Mouse (Mus musculus): ENCODE data around the gene Armc7. TPM values are rescaled to one million over a fixed set of nuclear protein-coding genes. Genes with fewer than 3 reads are reported as not detected.
"Not testable (repeated sequence)": the region's sequence is repeated elsewhere in the genome, so short reads cannot be mapped to it uniquely, and the experiment has no call there.

Armc7 gene
- polyA plus RNA-seq, 1 experiment from 2014 or later, result 16.8 TPM

DNA sequence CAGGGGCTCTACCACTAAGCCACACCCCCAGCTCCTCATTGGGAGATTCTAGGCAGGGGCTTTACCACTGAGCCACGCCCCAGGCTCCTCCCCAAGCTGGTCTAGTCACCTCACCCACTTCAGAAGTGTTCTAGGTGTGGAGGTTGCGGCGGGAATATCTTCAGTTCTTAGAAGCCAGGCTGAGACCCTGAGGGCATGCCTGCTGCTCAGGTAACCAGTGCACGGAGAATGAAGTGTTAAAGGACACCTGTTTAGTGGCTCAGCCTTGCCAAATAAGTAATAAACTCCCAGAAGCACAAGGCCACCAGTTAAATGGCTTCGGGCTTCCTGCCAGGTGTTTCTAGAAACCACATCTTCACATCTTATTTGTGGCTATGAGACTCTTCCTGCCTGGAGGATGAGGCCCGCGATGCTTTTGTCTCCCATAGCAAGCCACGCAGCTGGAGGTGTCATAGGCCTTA, 23.7 kb upstream of the Armc7 start:
- H3K4me2 ChIP-seq (ENCODE audit: low read length), result no peak overlapping the region
- ATAC-seq, result no peak
- H3K9me3 ChIP-seq (ENCODE audit: control insufficient read depth, low read length), result peaks cover 2% of the 10 kb centered on the region; the same call in 1 of the 2 replicates
- H3K27ac ChIP-seq (ENCODE audit: low read depth, low read length), result no peak overlapping the region
- no peaks in the 10 kb centered on the region for H3K4me1 ChIP-seq (ENCODE audit: control insufficient read depth, insufficient read depth, low read depth, low read length)
- no peak overlapping the region for H3K4me3 ChIP-seq (ENCODE audit: low read length)
- no peaks in the 10 kb centered on the region for H3K36me3 ChIP-seq (ENCODE audit: control insufficient read depth, insufficient read depth, low read length)
- H3K27me3 ChIP-seq (replicated peaks; ENCODE audit: control insufficient read depth, insufficient read depth, low read length), result no peaks in the 10 kb centered on the region; the same call in 1 of the 2 replicates
- no peak overlapping the region for H3K9ac ChIP-seq (ENCODE audit: low read depth, low read length)
- WGBS, result 85% methylated on average over 8 of the region's 8 CpGs

DNA sequence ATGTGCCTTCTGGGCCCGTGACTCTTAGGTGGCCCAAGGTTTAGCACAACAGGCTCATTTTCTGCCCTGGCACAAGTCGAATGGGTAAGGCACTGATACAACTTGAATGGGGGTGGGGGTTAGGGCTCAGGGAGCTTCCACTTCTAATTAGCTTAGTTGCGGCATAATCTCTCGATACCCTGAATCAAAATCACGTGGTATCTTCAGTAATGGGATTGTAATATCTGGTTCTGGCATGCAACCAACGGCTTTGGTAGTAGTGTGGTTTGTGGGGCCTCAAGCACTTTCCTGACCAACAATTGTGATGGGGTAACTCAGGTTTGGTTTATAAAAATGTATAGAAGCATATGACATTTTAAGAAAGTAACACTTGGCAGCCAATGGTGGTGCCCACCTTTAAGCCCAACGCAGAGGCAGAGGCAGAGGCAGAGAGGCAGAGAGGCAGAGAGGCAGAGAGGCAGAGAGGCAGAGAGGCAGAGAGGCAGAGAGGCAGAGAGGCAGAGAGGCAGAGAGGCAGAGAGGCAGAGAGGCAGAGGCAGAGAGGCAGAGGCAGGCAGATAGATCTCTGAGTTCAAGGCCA, 23.1 kb upstream of the Armc7 start:
- Histone ChIP-seq H3K9me3 (ENCODE audit: control insufficient read depth, low read length) (peaks cover 2% of the 10 kb centered on the region; the same call in 1 of the 2 replicates), H3K4me3 (ENCODE audit: low read length) (no peak overlapping the region), H3K9ac (ENCODE audit: low read depth, low read length) (no peak overlapping the region), H3K4me1 (ENCODE audit: control insufficient read depth, insufficient read depth, low read depth, low read length) (no peaks in the 10 kb centered on the region), H3K27ac (ENCODE audit: low read depth, low read length) (no peak overlapping the region), H3K27me3 (replicated peaks; ENCODE audit: control insufficient read depth, insufficient read depth, low read length) (no peaks in the 10 kb centered on the region; the same call in 1 of the 2 replicates), H3K36me3 (ENCODE audit: control insufficient read depth, insufficient read depth, low read length) (no peaks in the 10 kb centered on the region), H3K4me2 (ENCODE audit: low read length) (no peak overlapping the region)
- 83% methylated on average over 7 of the region's 7 CpGs for WGBS
- ATAC-seq, result no peak

DNA sequence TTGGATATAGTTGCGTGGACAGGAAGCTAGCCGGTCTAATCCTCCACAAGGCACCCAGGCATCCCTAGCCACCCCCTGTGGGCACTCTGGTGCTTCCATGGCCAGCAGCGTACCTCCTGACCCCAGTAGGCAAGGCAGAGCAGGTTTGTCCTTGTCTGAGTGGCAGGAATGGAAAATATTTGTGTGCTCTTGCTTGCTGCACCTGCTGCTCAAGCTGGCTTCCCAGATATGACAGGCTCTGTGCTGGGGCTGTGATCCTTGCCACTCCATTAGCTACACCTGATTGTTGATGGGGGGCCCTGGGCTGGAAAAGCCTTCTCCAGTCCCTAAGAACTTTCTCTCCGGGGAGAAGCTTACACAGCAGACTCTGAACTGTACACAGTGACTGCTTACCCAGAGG, 22.2 kb upstream of the Armc7 start:
- 76% methylated on average over 4 of the region's 4 CpGs for WGBS
- H3K27me3 ChIP-seq (replicated peaks; ENCODE audit: control insufficient read depth, insufficient read depth, low read length), result no peaks in the 10 kb centered on the region; the same call in 1 of the 2 replicates

GRCm38 (mm10) chr11:115454822-115455221, 20.6 kb upstream of the Armc7 start:
- H3K4me1 ChIP-seq (ENCODE audit: control insufficient read depth, insufficient read depth, low read depth, low read length); H3K27ac ChIP-seq (ENCODE audit: low read depth, low read length); H3K27me3 ChIP-seq (replicated peaks; ENCODE audit: control insufficient read depth, insufficient read depth, low read length); H3K36me3 ChIP-seq (ENCODE audit: control insufficient read depth, insufficient read depth, low read length); H3K9ac ChIP-seq (ENCODE audit: low read depth, low read length); H3K4me2 ChIP-seq (ENCODE audit: low read length); ATAC-seq; H3K4me3 ChIP-seq (ENCODE audit: low read length); H3K9me3 ChIP-seq (ENCODE audit: control insufficient read depth, low read length): not testable (repeated sequence)
- WGBS, result 93% methylated on average over 6 of the region's 6 CpGs

More for the DNA sequence above, 22.2 kb upstream of the Armc7 start:
- Histone ChIP-seq H3K4me3 (ENCODE audit: low read length) (no peak overlapping the region), H3K9ac (ENCODE audit: low read depth, low read length) (no peak overlapping the region), H3K4me2 (ENCODE audit: low read length) (no peak overlapping the region), H3K27ac (ENCODE audit: low read depth, low read length) (no peak overlapping the region), H3K9me3 (ENCODE audit: control insufficient read depth, low read length) (peaks cover 2% of the 10 kb centered on the region; the same call in 1 of the 2 replicates), H3K36me3 (ENCODE audit: control insufficient read depth, insufficient read depth, low read length) (no peaks in the 10 kb centered on the region), H3K4me1 (ENCODE audit: control insufficient read depth, insufficient read depth, low read depth, low read length) (no peaks in the 10 kb centered on the region)
- ATAC-seq, result no peak

GRCm38 (mm10) chr11:115455619-115456018, 19.8 kb upstream of the Armc7 start:
- Histone ChIP-seq H3K4me1 (ENCODE audit: control insufficient read depth, insufficient read depth, low read depth, low read length) (no peaks in the 10 kb centered on the region), H3K9ac (ENCODE audit: low read depth, low read length) (no peak overlapping the region), H3K27ac (ENCODE audit: low read depth, low read length) (no peak overlapping the region), H3K4me3 (ENCODE audit: low read length) (no peak overlapping the region), H3K36me3 (ENCODE audit: control insufficient read depth, insufficient read depth, low read length) (no peaks in the 10 kb centered on the region), H3K9me3 (ENCODE audit: control insufficient read depth, low read length) (peaks cover 2% of the 10 kb centered on the region; the same call in 1 of the 2 replicates), H3K4me2 (ENCODE audit: low read length) (no peak overlapping the region), H3K27me3 (replicated peaks; ENCODE audit: control insufficient read depth, insufficient read depth, low read length) (no peaks in the 10 kb centered on the region; the same call in 1 of the 2 replicates)
- WGBS, result 86% methylated on average over 15 of the region's 15 CpGs
- no peak for ATAC-seq

DNA sequence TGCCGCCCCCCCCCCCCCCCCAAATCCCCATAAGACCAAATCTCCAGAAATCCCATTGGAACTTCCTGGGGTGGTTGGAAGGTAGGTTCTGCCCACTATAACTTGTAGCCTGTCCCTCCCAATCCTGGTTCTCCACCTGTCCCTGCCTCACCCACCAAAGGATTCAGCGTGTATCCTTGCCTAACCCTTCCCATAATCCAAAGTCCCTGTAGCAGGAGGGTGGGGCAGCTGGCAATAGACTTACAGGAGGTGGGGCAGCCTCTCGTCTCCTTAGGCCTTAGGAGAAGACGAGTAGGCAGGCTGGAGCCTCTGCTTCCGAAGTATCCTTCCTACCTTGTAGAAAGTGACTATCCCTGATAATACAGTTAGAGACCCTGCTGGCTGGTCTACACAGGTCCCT, 19.3 kb upstream of the Armc7 start:
- Histone ChIP-seq H3K9ac (ENCODE audit: low read depth, low read length) (no peak overlapping the region), H3K27me3 (replicated peaks; ENCODE audit: control insufficient read depth, insufficient read depth, low read length) (no peaks in the 10 kb centered on the region; the same call in 1 of the 2 replicates), H3K36me3 (ENCODE audit: control insufficient read depth, insufficient read depth, low read length) (no peaks in the 10 kb centered on the region), H3K4me2 (ENCODE audit: low read length) (no peak overlapping the region), H3K4me3 (ENCODE audit: low read length) (no peak overlapping the region), H3K27ac (ENCODE audit: low read depth, low read length) (no peak overlapping the region), H3K4me1 (ENCODE audit: control insufficient read depth, insufficient read depth, low read depth, low read length) (no peaks in the 10 kb centered on the region), H3K9me3 (ENCODE audit: control insufficient read depth, low read length) (peaks cover 2% of the 10 kb centered on the region; the same call in 1 of the 2 replicates)
- 97% methylated on average over 5 of the region's 5 CpGs for WGBS
- ATAC-seq, result no peak

DNA sequence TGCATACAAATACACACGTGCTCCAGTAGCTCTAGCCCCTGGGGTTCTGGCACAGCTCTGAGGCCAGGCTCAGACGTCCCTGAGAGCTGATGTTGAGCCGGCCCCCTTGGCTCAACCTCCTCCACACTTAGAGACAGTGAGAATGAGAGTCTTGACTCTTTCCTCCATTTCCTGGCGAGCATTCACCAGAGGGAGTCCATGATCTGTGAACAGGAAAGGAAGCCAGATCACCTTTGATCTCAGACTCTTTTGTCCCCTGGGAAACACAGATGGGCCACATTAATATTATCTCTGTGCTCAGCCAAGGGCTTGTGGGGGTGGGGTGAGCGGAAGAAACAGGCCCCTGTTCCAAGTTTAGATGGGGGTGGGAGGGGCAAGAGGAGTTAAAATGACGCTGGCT, 18.1 kb upstream of the Armc7 start:
- Histone ChIP-seq H3K4me1 (ENCODE audit: control insufficient read depth, insufficient read depth, low read depth, low read length) (no peaks in the 10 kb centered on the region), H3K4me2 (ENCODE audit: low read length) (no peak overlapping the region), H3K9me3 (ENCODE audit: control insufficient read depth, low read length) (peaks cover 2% of the 10 kb centered on the region; the same call in 1 of the 2 replicates), H3K27me3 (replicated peaks; ENCODE audit: control insufficient read depth, insufficient read depth, low read length) (no peaks in the 10 kb centered on the region), H3K9ac (ENCODE audit: low read depth, low read length) (no peak overlapping the region), H3K36me3 (ENCODE audit: control insufficient read depth, insufficient read depth, low read length) (no peaks in the 10 kb centered on the region), H3K4me3 (ENCODE audit: low read length) (no peak overlapping the region), H3K27ac (ENCODE audit: low read depth, low read length) (no peak overlapping the region)
- no peak for ATAC-seq
- WGBS, result 39% methylated on average over 6 of the region's 6 CpGs

- 15% methylated on average over 8 of the region's 8 CpGs for WGBS
- Histone ChIP-seq H3K27me3 (replicated peaks; ENCODE audit: control insufficient read depth, insufficient read depth, low read length) (no peaks in the 10 kb centered on the region), H3K36me3 (ENCODE audit: control insufficient read depth, insufficient read depth, low read length) (no peaks in the 10 kb centered on the region), H3K4me1 (ENCODE audit: control insufficient read depth, insufficient read depth, low read depth, low read length) (no peaks in the 10 kb centered on the region), H3K4me3 (ENCODE audit: low read length) (no peak overlapping the region), H3K9me3 (ENCODE audit: control insufficient read depth, low read length) (no peaks in the 10 kb centered on the region), H3K9ac (ENCODE audit: low read depth, low read length) (no peak overlapping the region), H3K4me2 (ENCODE audit: low read length) (no peak overlapping the region), H3K27ac (ENCODE audit: low read depth, low read length) (no peak overlapping the region)
- ATAC-seq, result no peak
These were observed 14.5 kb upstream of the Armc7 start for GRCm38 (mm10) chr11:115460976-115461375.

DNA sequence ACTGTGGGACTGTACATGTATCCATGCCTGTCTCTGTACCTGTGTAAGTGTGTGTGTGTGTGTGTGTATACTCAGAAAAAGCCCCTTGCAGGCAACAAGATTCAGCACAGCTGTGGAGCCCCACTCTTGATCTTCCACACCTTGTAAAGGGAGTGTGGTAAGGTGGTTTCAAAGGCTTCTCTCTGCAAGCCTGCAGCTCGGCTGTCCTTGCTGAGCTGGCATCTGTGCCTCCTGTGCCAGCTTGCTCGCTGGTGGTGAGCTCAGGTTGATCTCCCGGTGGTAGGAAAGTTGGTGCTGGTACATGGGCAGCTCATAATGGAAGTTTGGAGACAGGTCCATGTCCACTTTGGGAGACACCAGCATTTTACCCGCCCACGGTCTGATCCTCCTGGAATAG, 13.6 kb upstream of the Armc7 start:
- Histone ChIP-seq H3K27me3 (replicated peaks; ENCODE audit: control insufficient read depth, insufficient read depth, low read length) (no peaks in the 10 kb centered on the region), H3K9ac (ENCODE audit: low read depth, low read length) (no peak overlapping the region), H3K4me2 (ENCODE audit: low read length) (no peak overlapping the region), H3K4me3 (ENCODE audit: low read length) (no peak overlapping the region), H3K9me3 (ENCODE audit: control insufficient read depth, low read length) (no peaks in the 10 kb centered on the region), H3K36me3 (ENCODE audit: control insufficient read depth, insufficient read depth, low read length) (no peaks in the 10 kb centered on the region), H3K4me1 (ENCODE audit: control insufficient read depth, insufficient read depth, low read depth, low read length) (no peaks in the 10 kb centered on the region), H3K27ac (ENCODE audit: low read depth, low read length) (no peak overlapping the region)
- ATAC-seq, result no peak
- 75% methylated on average over 5 of the region's 5 CpGs for whole genome bisulfite sequencing
